Mouse (Mus musculus) olfactory bulb, adult 2 months (tissue): ENCODE results near the gene Mrpl20.

Source experiments
- CTCF ChIP-seq: fragments of 200-500 bp; IDR thresholded peaks from 2 replicates; pipeline ENCODE4 v1.5.1; 2012; ENCODE audit warnings: low read depth, mild to moderate bottlenecking, low read length, moderate library complexity; ENCODE audit not compliant: insufficient read depth
- POLR2A ChIP-seq: fragments of 200-500 bp; IDR thresholded peaks from 2 replicates; pipeline ENCODE4 v1.6.1; 2012; ENCODE audit warnings: mild to moderate bottlenecking, low read depth, low read length, moderate library complexity; ENCODE audit not compliant: insufficient read depth

DNA sequence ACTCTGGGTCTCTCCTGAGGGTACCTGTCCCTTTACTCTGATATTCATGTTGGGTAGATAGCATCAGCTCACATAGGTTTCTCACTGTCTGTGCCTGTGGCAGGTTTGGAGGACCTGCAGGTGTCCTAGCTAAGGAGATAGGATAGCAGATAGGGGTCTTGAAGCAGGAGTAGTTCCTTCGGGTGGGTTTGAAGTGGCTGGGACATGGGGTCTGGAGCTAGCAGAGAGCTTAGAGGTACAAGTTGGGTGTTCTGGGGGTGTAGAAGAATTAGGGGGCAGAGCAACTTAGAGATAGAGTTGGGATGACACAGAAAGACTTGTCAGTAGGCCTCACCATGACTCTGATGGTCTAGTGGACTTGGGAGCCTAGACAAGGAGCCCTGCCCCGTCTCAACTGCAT, 46.7 kb downstream of the Mrpl20 start:
- TF ChIP-seq CTCF, result no peak
- TF ChIP-seq POLR2A, result no peak
